Mouse (Mus musculus): ENCODE measurements around the gene Dync1li1. TPM values are rescaled to one million over a fixed set of nuclear protein-coding genes. Genes with fewer than 3 reads are reported as not detected.

The Dync1li1 gene
- 10 to 100 TPM; 63.5 to 96.7 TPM for polyA plus RNA-seq (2017; shearing (Covaris generic))

DNA sequence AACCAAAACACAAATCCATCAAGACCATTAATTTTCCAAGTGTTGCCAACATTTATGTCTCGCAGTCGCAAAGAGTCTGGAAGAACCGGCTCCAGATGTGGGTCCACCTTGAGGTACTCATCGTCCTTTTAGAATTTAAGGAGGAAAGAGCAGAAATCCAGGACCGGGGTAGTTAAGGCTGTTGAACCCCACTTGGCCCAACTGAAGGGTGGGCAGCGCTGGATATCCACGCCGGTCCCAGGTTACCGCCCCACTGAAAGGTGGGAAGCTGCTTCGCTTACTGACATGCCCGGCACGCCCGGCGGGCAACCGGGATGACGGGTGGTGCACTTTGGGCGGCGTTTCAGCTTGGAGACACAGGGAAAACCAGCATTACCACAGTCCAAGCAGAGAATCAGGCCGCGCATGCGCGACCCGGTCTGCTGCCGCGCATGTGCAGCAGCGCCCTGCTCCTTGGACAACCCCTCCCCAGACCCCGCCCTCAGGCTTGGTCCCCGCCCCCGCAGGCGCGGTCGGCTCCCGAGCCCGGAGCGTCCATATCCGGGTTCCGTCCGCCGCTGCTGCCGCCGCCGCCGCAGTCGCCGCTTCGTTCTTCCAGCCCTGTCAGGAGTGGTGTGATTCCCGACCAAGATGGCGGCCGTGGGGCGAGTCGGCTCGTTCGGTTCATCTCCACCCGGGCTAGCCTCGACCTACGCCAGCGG is at the start of gene Dync1li1:
Dync1li1 (plus strand) TSS at position 539 of the 701 bp plus-strand sequence.

DNA sequence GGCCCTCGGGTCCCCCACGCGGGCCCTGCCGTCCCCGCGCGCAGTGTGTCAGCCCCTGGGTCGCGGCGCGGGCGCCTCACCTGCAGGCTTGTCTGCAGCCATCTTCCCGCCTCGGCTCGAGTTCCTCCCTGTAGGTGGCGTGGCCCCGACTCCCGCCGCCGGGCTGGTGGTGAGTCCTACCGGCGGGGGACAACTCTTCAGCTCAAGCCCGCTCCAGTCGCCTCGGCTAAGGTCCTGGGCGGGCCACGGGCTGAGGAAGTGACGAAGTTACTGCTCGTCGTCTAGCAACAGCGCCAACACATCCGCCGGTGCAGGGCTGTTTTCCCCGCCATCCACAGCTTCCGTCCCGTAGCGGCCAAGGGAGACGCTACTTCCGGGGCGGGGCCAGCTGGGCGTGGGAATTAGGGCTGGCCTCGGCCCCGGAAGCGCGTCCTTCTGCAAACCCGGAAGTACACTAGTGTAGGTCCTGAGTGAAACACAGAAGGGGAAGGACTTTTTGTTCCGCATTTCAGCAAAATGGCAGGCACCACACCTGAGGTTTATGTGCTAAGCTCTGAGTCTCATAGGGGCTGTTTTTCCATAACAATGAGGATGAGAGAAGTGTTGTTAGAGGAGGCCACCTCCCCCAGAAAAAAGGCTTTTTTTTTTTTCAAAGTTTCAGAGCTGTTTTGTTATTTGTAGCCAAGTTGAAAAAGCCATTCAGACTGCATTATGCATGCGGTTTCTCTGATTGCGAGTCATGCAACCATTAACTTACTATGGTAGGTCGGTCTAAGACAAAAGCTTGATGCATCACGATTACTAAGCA is 48.5 kb upstream of the Dync1li1 start, which contains the start of gene Cnot10:
Cnot10 (minus strand) TSS at position 346 of the 808 bp plus-strand sequence.

GRCm38 (mm10) chr9:114731011-114731755 is 42.6 kb downstream of the Dync1li1 start, which contains the start of gene Cmtm6:
TSS of gene Cmtm6 (plus strand) at chr9:114731116.

Other genes starting within 250 kb of the Dync1li1 start
- 10 to 100 TPM; 13.4 to 38.0 TPM for gene Ccr4, start 183.9 kb upstream of the Dync1li1 start, polyA plus RNA-seq (2017; shearing (Covaris generic))
- gene C130032M10Rik, start 173.1 kb upstream of the Dync1li1 start, polyA plus RNA-seq (2017; shearing (Covaris generic)), result not detected
- 1 to 10 TPM in 1 of 2 experiments, under 1 TPM in 1; 0.08 to 1.4 TPM for gene Trim71, start 124.4 kb upstream of the Dync1li1 start, polyA plus RNA-seq (2017; shearing (Covaris generic))
- 10 to 100 TPM; 54.0 to 64.9 TPM for gene Cnot10, start 48.6 kb upstream of the Dync1li1 start, polyA plus RNA-seq (2017; shearing (Covaris generic))
- 100 to 1,000 TPM; 163 to 215 TPM for gene Cmtm6, start 42.3 kb downstream of the Dync1li1 start, polyA plus RNA-seq (2017; shearing (Covaris generic))
- 100 to 1,000 TPM; 115 to 194 TPM for gene Cmtm7, start 93.1 kb downstream of the Dync1li1 start, polyA plus RNA-seq (2017; shearing (Covaris generic))
- 1 to 10 TPM in 1 of 2 experiments, not detected in 1; 1.3 TPM for gene Cmtm8, start 155.4 kb downstream of the Dync1li1 start, polyA plus RNA-seq (2017; shearing (Covaris generic))
- gene Gpd1l, start 245.2 kb downstream of the Dync1li1 start, polyA plus RNA-seq (2017; shearing (Covaris generic)), result 10 to 100 TPM; 24.2 to 44.9 TPM